In the genomic region with DNA sequence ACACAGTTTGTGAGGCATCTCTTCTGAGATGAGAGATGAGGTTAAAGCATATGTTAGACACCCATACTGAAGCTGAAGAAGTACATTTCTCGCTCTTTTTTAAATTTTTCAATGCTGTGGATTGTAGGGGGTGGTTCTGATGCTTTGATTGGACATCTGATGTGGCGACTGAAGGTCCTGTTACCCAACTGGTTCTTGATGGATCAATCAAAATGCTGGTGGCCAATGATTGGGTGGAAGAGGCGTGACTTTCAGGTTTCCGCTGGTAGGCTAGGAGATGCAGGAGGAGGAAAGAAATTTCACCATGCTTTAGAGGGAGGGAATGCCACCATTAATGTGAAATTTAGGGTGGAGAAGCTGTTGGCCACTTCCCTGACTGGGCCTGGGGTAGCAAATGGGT, we compare ENCODE assay signal across 16 mouse cellular contexts.
"Had no signal": no experiment of that assay in that cellular context is flagged by ENCODE, and none has a peak within 500 bp of the region (broad histone marks: within the 10 kb centered on the region; RNA-seq: fewer than 3 reads in every experiment).

No protein-coding gene starts in this region.

- H3K4me1 ChIP-seq: megakaryocyte, embryonic 14.5 days; midbrain, embryonic 15.5 days; neural tube, embryonic 12.5 days; stomach, embryonic 15.5 days had no signal

- DNase-seq: lung, adult 2 months; lung, postnatal 14 days; lung, postnatal 36 days; right cerebral cortex, postnatal 14 days; thymus, adult 2 months; thymus, postnatal 25 days; thymus, postnatal 4 days had no signal

- H3K36me3 ChIP-seq: lung, embryonic 15.5 days; midbrain, embryonic 13.5 days; midbrain, embryonic 15.5 days; neural tube, embryonic 12.5 days; stomach, embryonic 15.5 days had no signal

- H3K9me3 ChIP-seq: lung, embryonic 15.5 days; megakaryocyte, embryonic 14.5 days; midbrain, embryonic 13.5 days; midbrain, embryonic 15.5 days; neural tube, embryonic 12.5 days; stomach, embryonic 15.5 days had no signal

- H3K27ac ChIP-seq: lung, embryonic 15.5 days; macrophage; midbrain, embryonic 13.5 days; midbrain, embryonic 15.5 days; neural tube, embryonic 12.5 days; stomach, embryonic 15.5 days; stomach, postnatal 0 days had no signal

- H3K4me3 ChIP-seq: lung, embryonic 15.5 days; megakaryocyte, embryonic 14.5 days; midbrain, embryonic 13.5 days; midbrain, embryonic 15.5 days; neural tube, embryonic 12.5 days; stomach, embryonic 15.5 days had no signal

- ATAC-seq: lung, postnatal 0 days; midbrain, embryonic 13.5 days; midbrain, embryonic 15.5 days had no signal

- H3K9ac ChIP-seq: lung, embryonic 15.5 days; midbrain, embryonic 13.5 days; midbrain, embryonic 15.5 days; neural tube, embryonic 12.5 days; stomach, embryonic 15.5 days had no signal
